Mouse (Mus musculus): ENCODE data around the gene Scd4.

DNA sequence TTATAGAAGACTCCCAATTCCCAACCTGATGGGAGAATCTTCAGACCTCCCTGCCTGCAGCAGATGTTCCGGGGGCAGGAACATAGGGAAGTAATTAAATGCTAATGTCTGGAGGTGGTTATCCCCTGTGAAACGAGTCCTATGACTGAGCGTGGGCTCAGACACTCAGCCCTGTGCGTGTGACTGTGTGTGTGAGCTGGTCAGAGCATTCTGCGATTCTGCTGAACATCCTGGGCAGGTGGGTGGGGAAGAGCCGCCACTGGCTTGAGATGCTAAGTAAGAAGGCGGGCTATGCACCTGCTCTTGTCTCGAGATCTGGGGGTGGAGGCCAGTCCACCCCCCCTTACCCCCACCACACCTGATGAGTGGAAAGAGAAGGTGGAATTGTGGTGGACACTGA lies 566 bp upstream of the Scd4 start:
- TF ChIP-seq CTCF (IDR thresholded peaks at IDR 0.05) (no peak), POLR2A (IDR thresholded peaks at IDR 0.05; ENCODE audit: insufficient read depth, low read depth, low read length) (no peak)

All from heart, adult 2 months (tissue).